Mouse (Mus musculus): ENCODE measurements around the gene Gramd1c. TPM values are rescaled to one million over a fixed set of nuclear protein-coding genes. Genes with fewer than 3 reads are reported as not detected.

Gene Gramd1c
- total and polyA plus RNA-seq, 3 experiments: 1.5 to 3.9 (median 3.5) TPM

GRCm38 (mm10) chr16:43931502-43931901, 131.6 kb downstream of the Gramd1c start:
- no peak overlapping the region for H3K9ac ChIP-seq (ENCODE audit: insufficient read depth, low read depth)
- no peaks in the 10 kb centered on the region for H3K27me3 ChIP-seq (replicated peaks)
- H3K4me2 ChIP-seq (ENCODE audit: insufficient read depth, low read depth, poor library complexity, severe bottlenecking): no peak overlapping the region
- dilution Hi-C loops (cut with MboI; ENCODE audit: extremely low pct_ligation_motif_present, extremely low pct_unique_long_range_greater_than_20kb, low sequenced_read_pairs): no loop called here
- no peak for DNase-seq (ENCODE audit: extremely low read depth)
- H3K4me1 ChIP-seq (ENCODE audit: control insufficient read depth in 1 of 2, insufficient read depth in 2 of 2): no peaks in the 10 kb centered on the region
- H3K79me2 ChIP-seq (replicated peaks; ENCODE audit: control insufficient read depth, extremely low read depth, insufficient read depth, poor library complexity, severe bottlenecking): no peaks in the 10 kb centered on the region
- no peak for TF ChIP-seq EP300 (IDR thresholded peaks at IDR 0.05; ENCODE audit: low read length)
- no peak for TF ChIP-seq CHD2 (IDR thresholded peaks at IDR 0.05; ENCODE audit: low read length)
- no peak for TF ChIP-seq SMC3 (IDR thresholded peaks at IDR 0.05; ENCODE audit: low read depth, low read length)
- TF ChIP-seq ELF1 (IDR thresholded peaks at IDR 0.05; ENCODE audit: low read depth, low read length): no peak
- no peak overlapping the region for H3K4me3 ChIP-seq (replicated peaks in 1 of 3; ENCODE audit: low read depth in 2 of 3, low read length in 2 of 3, poor library complexity in 1 of 3)
- peaks cover 0 to 44% of the 10 kb centered on the region in 2 experiments for H3K36me3 ChIP-seq (replicated peaks in 1 of 2; ENCODE audit: control insufficient read depth in 1 of 2, insufficient read depth in 1 of 2, low read length in 1 of 2)
- no peaks in the 10 kb centered on the region for H3K9me3 ChIP-seq (replicated peaks; ENCODE audit: low read length)
- in situ Hi-C loops (cut with MboI; ENCODE audit: low pct_ligation_motif_present, low pct_unique_long_range_greater_than_20kb, low sequenced_read_pairs): no loop called here
- no peak overlapping the region for H3K27ac ChIP-seq (ENCODE audit: insufficient read depth, low read depth)

GRCm38 (mm10) chr16:43930577-43930976, 132.6 kb downstream of the Gramd1c start:
- Histone ChIP-seq H3K4me1 (ENCODE audit: control insufficient read depth in 1 of 2, insufficient read depth in 2 of 2) (no peaks in the 10 kb centered on the region), H3K9ac (ENCODE audit: insufficient read depth, low read depth) (no peak overlapping the region), H3K36me3 (replicated peaks in 1 of 2; ENCODE audit: control insufficient read depth in 1 of 2, insufficient read depth in 1 of 2, low read length in 1 of 2) (peaks cover 0 to 47% of the 10 kb centered on the region in 2 experiments), H3K4me2 (ENCODE audit: insufficient read depth, low read depth, poor library complexity, severe bottlenecking) (no peak overlapping the region), H3K9me3 (replicated peaks; ENCODE audit: low read length) (no peaks in the 10 kb centered on the region), H3K4me3 (replicated peaks in 1 of 3; ENCODE audit: low read depth in 2 of 3, low read length in 2 of 3, poor library complexity in 1 of 3) (no peak overlapping the region), H3K27me3 (replicated peaks) (no peaks in the 10 kb centered on the region), H3K27ac (ENCODE audit: insufficient read depth, low read depth) (no peak overlapping the region), H3K79me2 (replicated peaks; ENCODE audit: control insufficient read depth, extremely low read depth, insufficient read depth, poor library complexity, severe bottlenecking) (no peaks in the 10 kb centered on the region)
- in situ Hi-C loops (cut with MboI; ENCODE audit: low pct_ligation_motif_present, low pct_unique_long_range_greater_than_20kb, low sequenced_read_pairs): no loop called here
- no peak for DNase-seq (ENCODE audit: extremely low read depth)
- TF ChIP-seq CHD2 (IDR thresholded peaks at IDR 0.05; ENCODE audit: low read length): no peak
- dilution Hi-C loops (cut with MboI; ENCODE audit: extremely low pct_ligation_motif_present, extremely low pct_unique_long_range_greater_than_20kb, low sequenced_read_pairs): no loop called here

Other genes with a start within 250 kb of the Gramd1c start
- gene Ccdc191, start 173.5 kb downstream of the Gramd1c start, total RNA-seq (2012; rRNA removed): 8.7 and 9.3 TPM in 2 replicates
- 9.6 and 45.7 TPM in 2 replicates for gene Ccdc191, start 173.5 kb downstream of the Gramd1c start, total RNA-seq (2014; rRNA removed)
- 11.3 and 15.5 TPM in 2 replicates for gene Ccdc191, start 173.5 kb downstream of the Gramd1c start, polyA plus RNA-seq (2012; ENCODE audit: insufficient read length, low read depth)
- gene Qtrt2, start 136.5 kb downstream of the Gramd1c start, total RNA-seq (2012; rRNA removed): 52.1 and 64.3 TPM in 2 replicates
- 94.1 and 108 TPM in 2 replicates for gene Qtrt2, start 136.5 kb downstream of the Gramd1c start, total RNA-seq (2014; rRNA removed)
- gene Qtrt2, start 136.5 kb downstream of the Gramd1c start, polyA plus RNA-seq (2012; ENCODE audit: insufficient read length, low read depth): 60.0 and 71.6 TPM in 2 replicates
- 0.59 and 0.68 TPM in 2 replicates for gene Zdhhc23, start 83.6 kb downstream of the Gramd1c start, total RNA-seq (2012; rRNA removed)
- gene Zdhhc23, start 83.6 kb downstream of the Gramd1c start, total RNA-seq (2014; rRNA removed): 0.07 and 0.20 TPM in 2 replicates
- 0.46 and 0.55 TPM in 2 replicates for gene Zdhhc23, start 83.6 kb downstream of the Gramd1c start, polyA plus RNA-seq (2012; ENCODE audit: insufficient read length, low read depth)
- 72.4 and 78.5 TPM in 2 replicates for gene Atp6v1a, start 76.4 kb upstream of the Gramd1c start, total RNA-seq (2012; rRNA removed)
- gene Atp6v1a, start 76.4 kb upstream of the Gramd1c start, total RNA-seq (2014; rRNA removed): 104 and 113 TPM in 2 replicates
- gene Atp6v1a, start 76.4 kb upstream of the Gramd1c start, polyA plus RNA-seq (2012; ENCODE audit: insufficient read length, low read depth): 71.2 and 75.0 TPM in 2 replicates
- gene Naa50, start 76.5 kb upstream of the Gramd1c start, total RNA-seq (2012; rRNA removed): 40.1 and 57.5 TPM in 2 replicates
- 121 and 122 TPM in 2 replicates for gene Naa50, start 76.5 kb upstream of the Gramd1c start, total RNA-seq (2014; rRNA removed)
- gene Naa50, start 76.5 kb upstream of the Gramd1c start, polyA plus RNA-seq (2012; ENCODE audit: insufficient read length, low read depth): 186 and 200 TPM in 2 replicates
- 4.8 and 5.2 TPM in 2 replicates for gene Usf3, start 109.9 kb upstream of the Gramd1c start, total RNA-seq (2012; rRNA removed)
- 3.6 and 4.0 TPM in 2 replicates for gene Usf3, start 109.9 kb upstream of the Gramd1c start, total RNA-seq (2014; rRNA removed)
- 5.0 and 8.5 TPM in 2 replicates for gene Usf3, start 109.9 kb upstream of the Gramd1c start, polyA plus RNA-seq (2012; ENCODE audit: insufficient read length, low read depth)

All from CH12.LX (cell line).